Mouse (Mus musculus): Measurements from ENCODE around the gene Zg16.

Zg16 gene

GRCm38 (mm10) chr7:127019306-127019960, 67.7 kb downstream of the Zg16 start:
- DNase-seq: no peak

- no peak for DNase-seq
Measured at GRCm38 (mm10) chr7:127018416-127019305, 68.5 kb downstream of the Zg16 start.

GRCm38 (mm10) chr7:127017950-127018345, 69.2 kb downstream of the Zg16 start:
- no peak for DNase-seq

GRCm38 (mm10) chr7:127016971-127017949, 69.9 kb downstream of the Zg16 start, which contains the start of gene Pagr1a:
Gene Pagr1a (minus strand): TSS chr7:127017352.
- peak; percentile 97 for DNase-seq

GRCm38 (mm10) chr7:127016486-127016938, 70.6 kb downstream of the Zg16 start:
- DNase-seq: no peak

- DNase-seq: no peak
Measured at GRCm38 (mm10) chr7:127016481-127016485, 70.8 kb downstream of the Zg16 start, which contains the start of gene Pagr1b. Gene Pagr1b (minus strand): TSS chr7:127016484.

- no peak for DNase-seq
Measured at GRCm38 (mm10) chr7:127016081-127016480, 71.0 kb downstream of the Zg16 start.

- no peak for DNase-seq
Measured at GRCm38 (mm10) chr7:127014993-127015392, 72.1 kb downstream of the Zg16 start.

GRCm38 (mm10) chr7:127014320-127014719, 72.8 kb downstream of the Zg16 start, which contains the start of gene Mvp:
Gene Mvp (minus strand): TSS chr7:127014621.
- peak; percentile 64 for DNase-seq

- no peak for DNase-seq
Measured at GRCm38 (mm10) chr7:127013385-127013784, 73.7 kb downstream of the Zg16 start.

GRCm38 (mm10) chr7:127012845-127013244, 74.3 kb downstream of the Zg16 start:
- no peak for DNase-seq

- DNase-seq: no peak
Measured at GRCm38 (mm10) chr7:127012374-127012773, 74.8 kb downstream of the Zg16 start.

GRCm38 (mm10) chr7:127011717-127012116, 75.4 kb downstream of the Zg16 start:
- no peak for DNase-seq

GRCm38 (mm10) chr7:127011051-127011450, 76.1 kb downstream of the Zg16 start:
- DNase-seq: no peak

- DNase-seq: no peak
Measured at GRCm38 (mm10) chr7:127009307-127010085, 77.6 kb downstream of the Zg16 start.

GRCm38 (mm10) chr7:127008239-127009019, 78.7 kb downstream of the Zg16 start:
- DNase-seq: peak; percentile 41

- DNase-seq: no peak
Measured at GRCm38 (mm10) chr7:127007313-127008024, 79.7 kb downstream of the Zg16 start.

GRCm38 (mm10) chr7:127004122-127004875, 82.8 kb downstream of the Zg16 start:
- DNase-seq: no peak

- no peak for DNase-seq
Measured at GRCm38 (mm10) chr7:127003620-127004019, 83.5 kb downstream of the Zg16 start.
